Mouse (Mus musculus): ENCODE data around the gene Eps8l3.

Eps8l3 gene

DNA sequence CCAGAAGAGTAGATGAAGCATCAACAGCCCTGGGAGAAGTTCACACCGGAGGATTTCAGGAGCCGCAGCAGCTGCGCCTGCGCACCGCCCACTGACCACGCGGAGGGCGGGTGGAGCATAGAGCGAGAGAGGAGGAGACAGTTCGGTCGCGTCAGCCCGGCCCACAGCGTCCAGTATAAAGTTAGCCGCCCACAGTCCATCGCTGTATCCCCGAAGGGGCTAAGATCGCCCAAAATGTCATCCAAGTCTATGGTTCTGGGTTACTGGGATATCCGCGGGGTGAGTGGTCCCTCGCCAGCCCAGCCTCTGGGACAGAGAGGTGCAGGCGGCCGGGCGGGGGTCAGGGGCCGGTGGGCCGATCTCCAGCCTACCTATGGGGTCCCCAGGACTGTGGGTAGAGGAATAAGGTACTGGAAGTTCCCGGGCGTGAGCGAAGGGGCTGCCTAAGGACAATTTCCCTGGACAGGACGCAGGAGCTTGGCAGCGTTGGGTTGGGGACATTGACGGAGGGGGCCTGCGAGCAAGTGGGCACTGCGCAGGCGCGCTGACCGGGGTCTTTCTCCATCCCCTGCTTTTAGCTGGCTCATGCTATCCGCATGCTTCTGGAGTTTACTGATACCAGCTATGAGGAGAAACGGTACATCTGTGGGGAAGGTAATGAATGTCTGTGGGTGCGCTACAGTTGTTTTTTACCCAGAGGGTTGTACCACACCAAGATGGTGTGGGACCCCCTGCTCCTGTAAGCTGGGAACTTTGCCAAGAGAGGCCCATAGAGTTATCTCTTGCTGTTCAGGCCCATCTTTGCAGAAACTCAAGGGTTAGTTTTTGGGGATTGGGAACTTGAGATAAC is 18.9 kb downstream of the Eps8l3 start, which contains the start of gene Gstm5:
Gene Gstm5 (plus strand): TSS at position 102 of the 850 bp plus-strand sequence.
- DNase-seq (ENCODE audit: low spot score): peak; percentile 82

DNA sequence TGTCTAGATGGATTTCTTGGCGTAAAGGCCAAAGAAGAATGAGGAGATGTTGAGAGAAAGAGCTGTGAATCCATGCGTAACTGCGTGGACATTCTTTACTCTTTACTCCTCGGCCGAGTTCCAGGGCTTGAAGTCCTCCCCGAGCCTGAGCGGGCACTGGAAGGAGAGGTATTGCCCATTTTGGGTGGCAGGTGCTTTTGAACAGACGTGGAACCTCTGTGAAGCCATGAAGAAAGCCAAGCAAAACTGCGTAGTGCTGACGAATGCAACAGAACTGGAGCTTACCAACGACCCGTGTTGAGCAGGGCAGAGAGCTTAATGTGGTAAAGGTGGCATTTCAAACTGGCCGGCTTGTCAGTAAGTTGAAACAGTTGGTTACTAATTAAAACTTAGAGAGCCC is 21.7 kb downstream of the Eps8l3 start:
- no peak for DNase-seq (ENCODE audit: low spot score)

GRCm38 (mm10) chr3:107900955-107901673 is 24.1 kb downstream of the Eps8l3 start:
- no peak for DNase-seq (ENCODE audit: low spot score)

DNA sequence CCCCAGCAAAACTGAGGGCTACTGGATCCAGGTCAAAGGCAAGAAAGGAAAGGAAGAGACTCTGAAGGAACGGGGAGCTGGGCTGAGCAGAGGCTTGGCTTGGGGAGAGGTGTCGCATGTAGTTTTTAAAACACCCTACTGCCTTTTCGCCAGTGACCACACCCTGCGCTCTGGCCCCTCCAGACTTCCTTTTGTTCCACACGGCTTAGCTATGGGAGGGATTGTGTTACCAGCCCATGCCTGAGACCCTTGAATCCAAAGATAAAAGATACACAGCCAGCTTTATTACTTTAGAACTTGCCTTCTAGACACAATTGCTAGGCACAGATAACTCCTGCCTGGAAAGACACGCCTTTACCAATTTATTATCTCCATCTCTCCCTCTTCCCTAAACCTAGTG is 28.9 kb downstream of the Eps8l3 start:
- no peak for DNase-seq (ENCODE audit: low spot score)

DNA sequence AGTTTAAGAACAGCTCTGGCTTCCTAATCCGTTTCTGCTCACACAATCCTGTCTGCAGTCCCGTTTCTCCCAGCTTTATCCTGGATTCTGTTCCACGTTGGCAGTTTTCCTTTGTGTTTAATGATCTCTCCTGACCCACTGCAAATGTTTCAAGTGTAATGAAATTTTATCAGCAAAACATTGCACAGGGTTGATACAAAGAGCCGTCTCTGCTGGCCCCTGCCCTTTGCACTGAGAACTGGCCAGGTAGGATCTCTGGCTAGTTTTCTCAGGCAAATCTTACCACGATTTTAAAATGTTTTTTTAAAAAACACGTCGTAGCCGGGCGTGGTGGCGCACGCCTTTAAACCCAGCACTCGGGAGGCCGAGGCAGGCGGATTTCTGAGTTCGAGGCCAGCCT is 39.6 kb downstream of the Eps8l3 start:
- DNase-seq (ENCODE audit: low spot score): no peak

DNA sequence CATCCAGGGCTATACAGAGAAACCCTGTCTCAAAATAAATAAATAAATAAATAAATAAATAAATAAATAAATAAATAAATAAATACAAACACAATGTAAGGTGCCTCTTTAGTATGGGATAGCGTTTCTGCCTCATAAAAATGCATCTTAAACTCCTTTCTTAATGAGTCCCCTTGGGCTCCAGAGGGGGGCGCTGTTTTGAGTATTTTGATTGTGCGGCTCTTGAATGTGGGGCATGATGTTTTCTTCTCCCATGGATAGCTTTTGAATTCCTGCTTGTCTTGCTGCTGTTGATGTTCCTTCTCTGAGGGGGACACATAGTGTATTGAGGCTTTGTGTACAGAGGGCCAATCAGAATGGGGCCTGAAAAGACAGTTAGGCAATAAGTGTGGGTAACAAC is 40.1 kb downstream of the Eps8l3 start:
- no peak for DNase-seq (ENCODE audit: low spot score)

- peak; percentile 50 for DNase-seq (ENCODE audit: low spot score)
These were observed 40.9 kb downstream of the Eps8l3 start for GRCm38 (mm10) chr3:107917783-107918408.

DNA sequence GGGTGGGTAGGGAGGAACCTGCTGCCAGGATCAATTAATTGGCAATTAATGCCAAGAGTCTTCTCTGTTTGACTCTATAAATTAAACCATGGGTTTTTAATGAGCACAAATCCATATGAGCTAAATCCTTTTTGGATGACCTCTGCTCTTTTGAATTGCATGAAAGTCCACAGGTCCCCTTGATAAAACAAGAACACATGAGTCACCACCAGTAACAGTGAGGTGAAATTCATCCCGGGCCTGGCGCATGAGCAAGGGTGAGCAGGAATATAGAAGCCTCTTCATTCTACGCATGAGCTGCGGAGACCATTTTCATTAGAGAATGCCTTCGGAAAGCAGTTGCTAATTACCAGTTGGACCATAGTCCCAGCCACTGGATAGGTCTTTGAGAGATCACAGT is 43.3 kb downstream of the Eps8l3 start:
- no peak for DNase-seq (ENCODE audit: low spot score)

DNA sequence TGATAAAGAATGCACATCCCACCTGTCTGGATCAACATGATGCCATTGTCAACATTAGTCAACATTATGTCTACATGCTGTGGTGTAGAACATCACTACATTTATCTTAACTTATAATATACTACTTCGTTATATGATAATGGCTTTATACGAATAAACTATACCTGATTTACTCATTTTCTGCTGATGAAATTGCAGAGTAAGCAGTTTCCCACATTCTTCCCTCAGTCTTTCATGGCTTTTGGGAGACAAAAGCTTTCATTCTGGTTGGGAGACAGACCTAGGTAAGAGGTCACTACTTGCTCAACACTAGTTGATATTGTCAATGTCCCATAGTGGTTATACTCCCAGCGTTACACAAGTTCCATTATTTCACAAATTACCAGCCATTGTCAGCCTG is 48.3 kb downstream of the Eps8l3 start:
- DNase-seq (ENCODE audit: low spot score): no peak

GRCm38 (mm10) chr3:107927841-107928240 is 50.8 kb downstream of the Eps8l3 start:
- DNase-seq (ENCODE audit: low spot score): no peak

DNA sequence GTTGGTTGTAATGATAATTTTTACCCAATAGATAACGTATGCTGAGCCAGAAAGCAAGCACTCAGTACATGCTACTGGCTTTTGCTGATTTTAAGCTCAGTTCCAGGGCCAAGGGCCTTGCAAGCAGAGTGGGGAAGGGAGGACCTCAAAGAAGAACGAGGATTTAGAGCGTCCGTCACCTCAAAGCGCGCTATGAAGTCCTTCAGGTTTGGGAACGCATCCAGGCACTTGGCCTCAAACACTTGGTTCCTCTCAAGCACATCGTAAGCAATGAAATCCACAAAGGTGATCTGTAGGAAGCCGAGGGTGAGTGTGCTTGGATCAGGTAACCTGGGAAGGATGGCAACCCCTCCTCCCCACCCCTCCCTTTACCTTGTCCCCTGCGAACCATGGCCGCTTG is 51.7 kb downstream of the Eps8l3 start:
- no peak for DNase-seq (ENCODE audit: low spot score)

- no peak for DNase-seq (ENCODE audit: low spot score)
These were observed 52.2 kb downstream of the Eps8l3 start for GRCm38 (mm10) chr3:107929243-107929642.

GRCm38 (mm10) chr3:107929731-107930130 is 52.7 kb downstream of the Eps8l3 start:
- DNase-seq (ENCODE audit: low spot score): no peak

DNA sequence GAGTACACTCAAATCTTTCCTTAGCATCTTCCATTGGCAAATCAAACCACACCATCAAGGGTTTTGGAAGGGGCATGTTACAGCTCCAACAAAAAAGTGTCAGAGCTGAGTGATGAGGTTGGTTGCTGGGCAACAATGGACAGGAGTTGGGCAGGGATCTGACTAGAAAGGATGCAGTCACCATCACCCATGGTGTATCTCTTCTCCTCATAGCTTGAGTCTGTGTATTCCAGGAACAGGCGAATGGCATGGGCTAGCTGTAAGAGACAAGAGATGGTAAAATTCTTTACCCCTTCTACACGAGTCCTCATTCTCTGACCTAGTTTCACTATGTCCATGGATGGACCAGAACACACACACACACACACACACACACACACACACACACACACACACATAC is 54.1 kb downstream of the Eps8l3 start:
- no peak for DNase-seq (ENCODE audit: low spot score)

GRCm38 (mm10) chr3:107931670-107932069 is 54.6 kb downstream of the Eps8l3 start, which contains the start of gene Gstm7:
Gstm7 (minus strand) TSS chr3:107931817.
- DNase-seq (ENCODE audit: low spot score): peak; percentile 96

GRCm38 (mm10) chr3:107932128-107932527 is 55.1 kb downstream of the Eps8l3 start:
- no peak for DNase-seq (ENCODE audit: low spot score)

DNA sequence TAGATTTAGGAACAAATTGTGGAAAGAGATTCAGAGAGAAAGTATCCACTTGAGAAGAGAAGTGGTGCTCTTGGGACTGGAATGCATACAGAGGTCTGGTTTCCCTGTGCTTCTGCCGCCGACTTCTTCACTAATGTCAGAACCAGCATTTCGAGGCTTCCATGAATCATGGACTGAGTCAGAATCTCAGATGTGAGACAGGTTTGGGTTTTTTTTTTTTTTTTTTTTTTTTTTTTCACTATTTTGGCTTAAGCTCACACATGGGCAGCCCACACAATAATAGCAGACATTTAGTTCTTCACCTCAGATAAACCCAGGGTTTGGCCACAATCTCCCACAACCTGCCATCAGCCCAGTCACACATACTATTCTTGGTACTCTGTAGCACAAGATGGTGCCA is 58.2 kb downstream of the Eps8l3 start:
- DNase-seq (ENCODE audit: low spot score): no peak

GRCm38 (mm10) chr3:107935888-107936287 is 58.9 kb downstream of the Eps8l3 start:
- no peak for DNase-seq (ENCODE audit: low spot score)

DNA sequence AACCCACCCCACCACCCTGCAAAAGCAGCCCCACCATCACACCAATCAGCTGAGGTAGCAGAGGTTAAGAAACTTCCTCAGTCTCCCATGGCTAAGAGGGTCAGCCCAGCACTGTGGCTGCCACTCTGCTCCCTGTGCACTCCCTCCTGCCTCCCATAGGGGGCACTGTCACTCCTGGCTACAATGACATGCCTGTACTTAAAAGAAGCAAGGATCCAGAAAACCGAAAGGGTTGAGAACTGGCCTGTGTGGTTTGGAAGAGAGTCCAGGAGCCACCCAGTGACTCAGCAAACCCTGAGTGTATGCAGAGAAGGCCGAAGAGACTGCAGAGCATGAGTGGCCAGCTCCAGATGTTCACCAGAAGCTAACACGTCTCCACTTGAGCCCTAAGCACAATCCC is 62.4 kb downstream of the Eps8l3 start:
- DNase-seq (ENCODE audit: low spot score): peak; percentile 38

DNA sequence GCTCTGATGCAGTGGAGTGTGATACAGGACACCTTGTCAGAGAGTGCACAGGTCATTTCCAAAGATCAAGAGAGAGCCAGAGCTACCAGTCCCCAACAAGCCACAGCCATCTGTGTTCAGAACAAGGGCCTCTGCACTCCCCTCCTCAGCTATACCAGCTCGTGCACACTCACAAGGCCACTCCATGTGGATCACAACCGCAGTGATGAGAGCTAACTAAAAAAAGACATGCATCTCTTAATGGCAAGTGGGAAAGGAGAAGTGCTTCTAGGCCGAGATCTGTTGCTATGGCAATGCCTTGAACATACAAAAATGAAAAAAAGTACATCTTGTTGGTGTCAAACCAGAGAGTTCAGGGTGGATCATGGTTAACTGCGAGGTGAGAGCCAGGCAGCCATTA is 62.8 kb downstream of the Eps8l3 start:
- no peak for DNase-seq (ENCODE audit: low spot score)

DNA sequence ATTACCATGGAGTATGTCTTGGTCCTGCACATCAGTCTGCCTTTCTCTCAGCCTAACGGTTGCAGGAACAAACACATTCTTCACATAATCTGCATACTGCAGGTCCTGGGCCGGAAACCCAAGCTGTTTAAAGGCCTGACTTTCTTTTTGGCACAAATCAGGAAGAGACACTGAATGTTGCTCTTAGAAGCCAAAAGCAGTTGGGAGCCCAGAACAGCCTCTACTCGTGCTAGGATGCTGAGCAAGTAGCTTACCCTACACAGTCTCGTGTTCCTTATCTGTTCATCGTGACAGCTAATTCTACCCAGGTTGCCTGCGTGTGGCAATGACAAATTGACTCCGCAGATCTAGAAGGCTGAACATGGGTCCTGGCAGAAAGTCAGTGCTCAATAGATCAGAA is 63.5 kb downstream of the Eps8l3 start:
- DNase-seq (ENCODE audit: low spot score): no peak

DNA sequence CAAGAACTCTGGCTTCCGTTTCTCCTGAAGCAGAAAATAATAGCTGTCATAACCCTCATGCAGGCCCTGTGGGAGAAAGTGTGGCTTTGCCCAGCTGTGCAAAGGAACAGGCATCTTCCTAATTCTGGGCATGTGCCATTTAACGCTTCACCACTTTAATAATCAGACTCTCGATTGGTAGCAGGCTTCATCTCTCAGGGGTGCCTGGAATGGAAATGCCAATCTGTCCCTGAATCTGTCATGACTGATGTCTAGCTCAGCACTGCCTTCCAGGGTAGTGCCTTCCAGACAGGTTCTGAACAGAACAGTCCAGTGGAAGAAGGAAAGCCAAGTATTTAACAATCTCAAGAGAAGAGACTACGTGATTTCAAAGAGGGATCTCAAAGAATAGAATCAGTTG is 64.2 kb downstream of the Eps8l3 start:
- DNase-seq (ENCODE audit: low spot score): no peak
